Mouse (Mus musculus) T-cell, adult 66 days (primary cell): ENCODE data around the gene Slc17a2. TPM values are rescaled to one million over a fixed set of nuclear protein-coding genes. Genes with fewer than 3 reads are reported as not detected.

ENCODE experiments used
- total RNA-seq, 2 experiments: library from RNA; stranded (reverse); gene quantifications; 3 replicates in 1 of 2; 4 replicates in 1 of 2; pipeline ENCODE4 v1.2.4; 2023

The Slc17a2 gene
- not detected for total RNA-seq

GRCm38 (mm10) chr13:23806422-23807052, at the start of gene Slc17a2:
Gene Slc17a2 (plus strand): TSS chr13:23806993.

GRCm38 (mm10) chr13:23760972-23761864, 45.6 kb upstream of the Slc17a2 start, which contains the start of gene Hist1h4a:
Gene Hist1h4a (minus strand): TSS chr13:23761230.

GRCm38 (mm10) chr13:23761871-23762821, 44.6 kb upstream of the Slc17a2 start, which contains the start of gene Hist1h3a:
Gene Hist1h3a (minus strand): TSS chr13:23762386.

GRCm38 (mm10) chr13:23763586-23764323, 43.0 kb upstream of the Slc17a2 start, which contains the start of gene Hist1h1a:
Gene Hist1h1a (plus strand): TSS chr13:23763666.

GRCm38 (mm10) chr13:23769613-23770012, 37.2 kb upstream of the Slc17a2 start, which contains the start of gene Trim38:
Gene Trim38 (plus strand): TSS chr13:23769913.

GRCm38 (mm10) chr13:23839308-23839707, 32.5 kb downstream of the Slc17a2 start, which contains the start of gene Slc17a3:
Gene Slc17a3 (plus strand): TSS chr13:23839434.

GRCm38 (mm10) chr13:23867405-23867804, 60.6 kb downstream of the Slc17a2 start, which contains the start of gene Slc17a1:
Gene Slc17a1 (plus strand): TSS chr13:23867750.

Other genes starting within 250 kb of the Slc17a2 start
- gene Hist1h3e, start 244.6 kb upstream of the Slc17a2 start, total RNA-seq, result 100 to 1,000 TPM; 113 to 162 TPM
- gene Hist1h2ae, start 235.8 kb upstream of the Slc17a2 start, total RNA-seq, result 10 to 100 TPM; 10.2 to 27.9 TPM
- 100 to 1,000 TPM; 171 to 249 TPM for gene Hist1h2bg, start 235.6 kb upstream of the Slc17a2 start, total RNA-seq
- 100 to 1,000 TPM in 1 of 2 experiments, 10 to 100 TPM in 1; 79.7 to 145 TPM for gene Hist1h2bf, start 232.8 kb upstream of the Slc17a2 start, total RNA-seq
- 1 to 10 TPM in 1 of 2 experiments, not detected in 1; 10.0 TPM for gene Hist1h2ad, start 232.6 kb upstream of the Slc17a2 start, total RNA-seq
- gene Hist1h3d, start 231.2 kb upstream of the Slc17a2 start, total RNA-seq, result 10 to 100 TPM in 1 of 2 experiments, 1 to 10 TPM in 1; 4.9 to 12.6 TPM
- 100 to 1,000 TPM; 122 to 174 TPM for gene Hist1h4d, start 225.4 kb upstream of the Slc17a2 start, total RNA-seq
- gene Hist1h2be, start 185.9 kb upstream of the Slc17a2 start, total RNA-seq, result 10 to 100 TPM; 16.7 to 27.0 TPM
- 100 to 1,000 TPM; 103 to 169 TPM for gene Hist1h1e, start 184.4 kb upstream of the Slc17a2 start, total RNA-seq
- 10 to 100 TPM; 10.3 to 12.2 TPM for gene Hist1h2ac, start 123.0 kb upstream of the Slc17a2 start, total RNA-seq
- gene Hist1h2bc, start 122.8 kb upstream of the Slc17a2 start, total RNA-seq, result 10 to 100 TPM in 1 of 2 experiments, 1 to 10 TPM in 1; 8.2 to 15.2 TPM
- not detected for gene Hist1h1t, start 111.2 kb upstream of the Slc17a2 start, total RNA-seq
- gene Hist1h4c, start 108.5 kb upstream of the Slc17a2 start, total RNA-seq, result 100 to 1,000 TPM; 113 to 135 TPM
- gene Hfe, start 96.1 kb upstream of the Slc17a2 start, total RNA-seq, result 1 to 10 TPM; 1.4 to 2.5 TPM
- gene Hist1h1c, start 68.2 kb upstream of the Slc17a2 start, total RNA-seq, result 100 to 1,000 TPM; 569 to 655 TPM
- gene Hist1h3c, start 61.4 kb upstream of the Slc17a2 start, total RNA-seq, result 10 to 100 TPM in 1 of 2 experiments, 1 to 10 TPM in 1; 9.0 to 44.3 TPM
- gene Hist1h2bb, start 60.3 kb upstream of the Slc17a2 start, total RNA-seq, result 10 to 100 TPM; 34.2 to 89.5 TPM
- gene Hist1h2ab, start 55.9 kb upstream of the Slc17a2 start, total RNA-seq, result 100 to 1,000 TPM in 1 of 2 experiments, 10 to 100 TPM in 1; 38.6 to 105 TPM
- gene Hist1h3b, start 54.7 kb upstream of the Slc17a2 start, total RNA-seq, result 100 to 1,000 TPM in 1 of 2 experiments, 10 to 100 TPM in 1; 28.4 to 127 TPM
- 100 to 1,000 TPM in 1 of 2 experiments, 10 to 100 TPM in 1; 24.4 to 105 TPM for gene Hist1h4b, start 50.0 kb upstream of the Slc17a2 start, total RNA-seq
- gene Hist1h4a, start 45.8 kb upstream of the Slc17a2 start, total RNA-seq, result 100 to 1,000 TPM in 1 of 2 experiments, 10 to 100 TPM in 1; 85.2 to 131 TPM
- gene Hist1h3a, start 44.6 kb upstream of the Slc17a2 start, total RNA-seq, result 100 to 1,000 TPM; 140 to 197 TPM
- 10 to 100 TPM; 23.6 to 46.7 TPM for gene Hist1h1a, start 43.3 kb upstream of the Slc17a2 start, total RNA-seq
- not detected for gene Trim38, start 37.1 kb upstream of the Slc17a2 start, total RNA-seq
- gene Slc17a3, start 32.4 kb downstream of the Slc17a2 start, total RNA-seq, result not detected
- not detected for gene Slc17a1, start 60.8 kb downstream of the Slc17a2 start, total RNA-seq
- gene Slc17a4, start 108.0 kb downstream of the Slc17a2 start, total RNA-seq, result not detected
- gene Hist1h2ba, start 127.2 kb downstream of the Slc17a2 start, total RNA-seq, result not detected
- not detected for gene Hist1h2aa, start 127.5 kb downstream of the Slc17a2 start, total RNA-seq
- not detected for gene Scgn, start 184.2 kb downstream of the Slc17a2 start, total RNA-seq